Mouse (Mus musculus) CD4-positive, CD25-positive, alpha-beta regulatory T cell, adult 4 months (primary cell): Measurements from ENCODE around the gene Osgepl1. TPM values are rescaled to one million over a fixed set of nuclear protein-coding genes. Genes with fewer than 3 reads are reported as not detected.

ENCODE experiments used
- polyA plus RNA-seq, 2 experiments: library from polyadenylated mRNA; unstranded; fragments of 100-300 nt; shearing (Covaris generic); gene quantifications; one replicate each; pipeline ENCODE4 v1.2.1; 2017

The Osgepl1 gene
- polyA plus RNA-seq, 2 experiments from 2014 or later = 18.2 to 18.9 TPM

Other genes starting within 250 kb of the Osgepl1 start
- gene 1700019A02Rik, start 126.0 kb upstream of the Osgepl1 start, polyA plus RNA-seq = not detected
- gene Pms1, start 16.6 kb upstream of the Osgepl1 start, polyA plus RNA-seq = 10 to 100 TPM; 31.7 to 34.9 TPM
- gene Ormdl1, start 16.5 kb upstream of the Osgepl1 start, polyA plus RNA-seq = 10 to 100 TPM; 64.5 to 73.5 TPM
- gene Gm28778, start 16.5 kb upstream of the Osgepl1 start, polyA plus RNA-seq = 1 to 10 TPM in 1 of 2 experiments, not detected in 1; 6.5 TPM
- gene Asdurf, start 39.0 kb downstream of the Osgepl1 start, polyA plus RNA-seq = 10 to 100 TPM in 1 of 2 experiments, 1 to 10 TPM in 1; 8.9 to 11.2 TPM
- gene Gm28551, start 39.0 kb downstream of the Osgepl1 start, polyA plus RNA-seq = under 1 TPM; 0.52 to 0.98 TPM
- 10 to 100 TPM; 52.6 to 54.6 TPM for gene Asnsd1, start 39.1 kb downstream of the Osgepl1 start, polyA plus RNA-seq